Mouse (Mus musculus): Measurements from ENCODE around the gene Cldn22.

DNA sequence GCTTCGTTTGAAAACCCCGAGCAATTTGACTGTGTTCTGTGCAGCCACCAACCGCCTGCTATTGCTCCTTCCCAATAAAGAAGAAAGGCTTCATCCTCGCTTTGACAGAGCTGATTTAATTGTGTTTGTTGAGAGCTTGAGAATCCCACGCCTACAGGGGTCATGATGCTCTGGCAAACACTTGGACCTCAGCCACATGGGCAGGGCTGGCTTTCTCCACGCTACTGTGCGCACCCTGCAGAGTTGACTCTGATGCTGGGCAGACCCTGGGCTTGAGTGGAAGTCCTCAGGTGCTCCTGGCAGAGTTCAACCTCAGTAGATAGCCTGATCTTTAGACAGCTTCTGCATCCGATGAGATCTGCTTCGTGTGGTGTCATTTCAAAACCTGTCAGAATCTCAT, 32.3 kb upstream of the Cldn22 start:
- TF ChIP-seq POLR2A (IDR thresholded peaks at IDR 0.05; ENCODE audit: control insufficient read depth, extremely low read depth, insufficient read depth, low read length, poor library complexity) (no peak), CTCF (IDR thresholded peaks at IDR 0.05; ENCODE audit: borderline replicate concordance, control insufficient read depth, extremely low read depth, insufficient read depth, low read length, poor library complexity) (no peak)

All from thymus, adult 2 months (tissue).